Comparison of ENCODE assay signal across 7 mouse cellular contexts in genomic region chr11:102773713-102774611, GRCm38 (mm10). TPM values are rescaled to one million over a fixed set of nuclear protein-coding genes. Genes with fewer than 3 reads are reported as not detected.
DNase-seq lines count a peak whose midpoint lies in the region; ATAC-seq lines count a peak whose summit lies in the region.

No protein-coding gene starts in this region.

- peak; percentile 62 for ATAC-seq in megakaryocyte-erythroid progenitor cell, adult 5-6 weeks (replicated peaks; ENCODE audit: low FRiP score, low TSS enrichment, poor library complexity, severe bottlenecking)

- intact Hi-C loops in left cerebral cortex, postnatal 10 days (cut with DNase I), result loop anchor here (2.0 to 10.0 kb wide), 3 partner anchors 37 to 281 kb away; no protein-coding TSS in a partner anchor

- peak; percentile 88 for DNase-seq in adrenal gland, adult 2 months
- DNase-seq in embryo, embryonic 10 days (ENCODE audit: low spot score), result peak; percentile 92
- peak; percentile 91 for DNase-seq in gastrocnemius, postnatal 10 days
- DNase-seq in induced T-regulatory cell, adult 2 months (ENCODE audit: low read depth), result peak; percentile 84
- DNase-seq in left cerebral cortex, postnatal 10 days (ENCODE audit: extremely low spot score in 1 of 2, low spot score in 2 of 2), result peak; percentile 83 to 87
- DNase-seq in right cerebral cortex, postnatal 36 days (ENCODE audit: low spot score in 2 of 2), result peak; percentile 72

RNA-seq across cellular contexts. Expression of gene Adam11, which starts 12.7 kb away (rescaled TPM):
- 1 to 10 TPM; 2.9 to 3.4 TPM for total RNA-seq in adrenal gland, adult 2 months (2021)
- polyA plus RNA-seq in adrenal gland, adult 2 months (2012; rRNA removed), result 9.2 and 11.0 TPM in 2 replicates
- 1 to 10 TPM; 2.2 to 3.0 TPM for total RNA-seq in gastrocnemius, postnatal 10 days (2021)
- 100 to 1,000 TPM; 109 to 114 TPM for total RNA-seq in left cerebral cortex, postnatal 10 days (2021)
- total RNA-seq in megakaryocyte-erythroid progenitor cell, adult 5-6 weeks (2014; fragmentation: Nextera tagmentation), result 0.28 and 3.0 TPM in 2 replicates
- total RNA-seq in megakaryocyte-erythroid progenitor cell, adult 5-6 weeks (2017), result 0.14 and 0.15 TPM in 2 replicates

RNA-seq across cellular contexts. Expression of gene Gjc1, which starts 45.5 kb away (rescaled TPM):
- total RNA-seq in adrenal gland, adult 2 months (2021), result 10 to 100 TPM; 12.9 to 20.6 TPM
- 1.8 and 2.4 TPM in 2 replicates for polyA plus RNA-seq in adrenal gland, adult 2 months (2012; rRNA removed)
- total RNA-seq in gastrocnemius, postnatal 10 days (2021), result 10 to 100 TPM; 23.7 to 27.6 TPM
- 10 to 100 TPM; 19.7 to 26.1 TPM for total RNA-seq in left cerebral cortex, postnatal 10 days (2021)
- not detected in 2 replicates for total RNA-seq in megakaryocyte-erythroid progenitor cell, adult 5-6 weeks (2014; fragmentation: Nextera tagmentation)
- total RNA-seq in megakaryocyte-erythroid progenitor cell, adult 5-6 weeks (2017), result not detected in 2 replicates

Comparison
In these comparisons a context has a peak if more than half of its experiments do, and no peak if none do; other contexts are left out.
1. Peak in every context shown above with its lines: DNase-seq and ATAC-seq.
2. RNA of gene Adam11, which starts 12.7 kb away (total RNA-seq): 109 to 114 TPM in left cerebral cortex, postnatal 10 days; 2.9 to 3.4 TPM in adrenal gland, adult 2 months, 2.2 to 3.0 TPM in gastrocnemius, postnatal 10 days and 0.14 to 3.0 TPM in megakaryocyte-erythroid progenitor cell, adult 5-6 weeks; every median in the first group is over 10 times any median in the second.
3. RNA of gene Gjc1, which starts 45.5 kb away (total RNA-seq): 23.7 to 27.6 TPM in gastrocnemius, postnatal 10 days, 19.7 to 26.1 TPM in left cerebral cortex, postnatal 10 days and 12.9 to 20.6 TPM in adrenal gland, adult 2 months; not detected in megakaryocyte-erythroid progenitor cell, adult 5-6 weeks; every median in the first group is over 10 times any median in the second.